Mouse (Mus musculus): Measurements from ENCODE around the gene Treml2.

Gene Treml2

DNA sequence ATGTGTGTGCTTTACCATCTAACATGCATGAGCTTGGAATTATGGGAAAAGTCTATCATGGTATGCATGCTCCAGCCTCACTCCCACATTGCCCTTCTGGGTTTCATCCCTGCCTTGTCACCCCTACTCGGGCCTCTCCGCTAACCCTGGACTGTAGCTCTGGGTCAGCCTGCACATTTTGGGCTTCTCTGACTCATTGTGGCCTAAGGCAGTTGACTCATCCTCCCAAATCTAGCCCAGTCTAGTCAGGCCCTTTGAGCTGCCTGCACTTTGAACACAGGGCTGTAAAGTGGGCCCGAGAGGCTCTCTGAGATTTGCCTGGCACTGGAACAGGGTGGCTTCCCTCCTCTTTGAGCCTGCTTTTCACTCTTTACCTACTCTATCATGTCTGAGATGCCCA is 56.5 kb downstream of the Treml2 start:
- DNase-seq = no peak

DNA sequence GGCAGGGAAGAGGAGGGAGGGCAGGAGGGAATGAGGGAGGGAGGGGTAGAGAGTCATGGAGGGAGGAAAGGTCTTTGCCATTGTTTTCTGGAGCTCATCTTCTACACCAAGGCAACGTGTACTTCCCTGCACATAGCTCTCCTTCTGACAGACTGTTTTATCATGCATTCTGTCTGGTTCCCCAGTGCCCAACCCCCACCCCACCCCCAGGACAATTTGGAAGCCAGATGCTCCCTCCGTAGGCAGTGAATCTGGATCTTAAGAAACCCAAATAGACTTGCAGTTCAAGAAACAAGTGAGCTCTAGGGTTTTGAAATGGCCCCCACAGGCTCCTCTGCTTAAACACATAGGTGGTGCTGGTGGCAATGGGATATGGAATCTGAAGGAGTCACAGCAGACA is 58.6 kb downstream of the Treml2 start:
- DNase-seq = no peak

DNA sequence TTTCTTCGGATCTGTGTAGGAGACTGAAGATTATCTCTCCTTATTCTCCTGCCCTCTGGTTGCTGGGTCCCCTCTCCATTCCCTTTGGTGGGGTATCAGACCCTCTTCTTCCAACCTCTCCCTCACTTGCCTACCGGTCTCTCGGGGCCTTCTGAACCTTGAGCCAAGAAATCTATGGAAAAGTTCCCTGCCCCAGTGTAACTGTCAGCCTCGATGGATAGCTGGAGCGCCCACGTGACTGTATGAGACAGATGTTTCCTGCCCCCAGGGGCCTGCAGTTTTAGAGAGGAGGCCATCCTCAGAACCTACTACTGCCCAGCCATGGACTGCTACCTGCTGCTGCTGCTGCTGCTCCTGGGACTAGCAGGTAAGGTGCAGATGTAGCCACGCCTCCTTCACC is 60.3 kb downstream of the Treml2 start, which contains the start of gene Treml1:
TSS of gene Treml1 (plus strand) at position 301 of the 400 bp plus-strand sequence.
- no peak for DNase-seq

DNA sequence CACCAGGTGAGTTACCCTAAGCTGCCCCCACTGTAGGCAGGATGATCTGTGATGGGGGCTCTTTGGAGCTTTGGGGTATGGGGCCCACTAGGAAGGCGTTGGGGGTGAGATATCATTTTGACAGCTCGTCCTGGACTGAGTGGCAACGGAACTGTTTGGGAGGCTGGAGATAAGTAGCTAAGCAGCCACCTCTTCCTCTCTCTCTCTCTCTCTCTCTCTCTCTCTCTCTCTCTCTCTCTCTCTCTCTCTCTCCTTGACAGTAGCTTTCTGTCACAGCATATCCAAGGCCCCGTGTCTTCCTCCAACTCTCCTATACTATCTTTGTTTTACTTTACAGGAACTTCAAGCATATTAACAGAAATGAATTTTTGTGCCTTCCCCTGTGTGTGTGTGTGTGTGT is 61.2 kb downstream of the Treml2 start:
- DNase-seq = no peak
